Mouse (Mus musculus) neutrophil, adult 65 days (primary cell): ENCODE data around the gene Lce3a. TPM values are rescaled to one million over a fixed set of nuclear protein-coding genes. Genes with fewer than 3 reads are reported as not detected.

ENCODE experiments used
- total RNA-seq: library from RNA; stranded (reverse); gene quantifications from 2 replicates; pipeline ENCODE4 v1.2.4, GENCODE M21; 2023

Gene Lce3a
- total RNA-seq = not detected in 2 replicates

DNA sequence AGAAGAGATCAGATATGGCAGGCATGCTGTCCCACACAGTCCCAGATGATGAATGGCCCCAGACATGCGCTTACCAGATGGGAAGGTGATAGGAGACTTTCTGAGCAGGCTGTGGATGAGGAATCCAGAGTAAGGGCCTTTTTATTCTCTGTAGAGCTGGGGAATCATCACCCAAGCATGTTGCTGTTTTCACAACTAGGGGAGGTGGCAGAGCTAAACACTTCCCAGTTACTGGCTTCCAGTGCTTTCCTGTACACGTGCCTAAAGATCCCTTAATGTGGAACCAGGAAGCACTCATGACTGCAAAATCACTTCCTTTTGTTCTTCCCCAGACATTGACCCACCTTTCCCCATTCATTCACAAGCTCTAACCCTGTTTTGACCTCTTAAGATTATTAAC, at the start of gene Lce3a:
Gene Lce3a, minus strand, starts transcription at position 101 of the 400 bp plus-strand sequence.

DNA sequence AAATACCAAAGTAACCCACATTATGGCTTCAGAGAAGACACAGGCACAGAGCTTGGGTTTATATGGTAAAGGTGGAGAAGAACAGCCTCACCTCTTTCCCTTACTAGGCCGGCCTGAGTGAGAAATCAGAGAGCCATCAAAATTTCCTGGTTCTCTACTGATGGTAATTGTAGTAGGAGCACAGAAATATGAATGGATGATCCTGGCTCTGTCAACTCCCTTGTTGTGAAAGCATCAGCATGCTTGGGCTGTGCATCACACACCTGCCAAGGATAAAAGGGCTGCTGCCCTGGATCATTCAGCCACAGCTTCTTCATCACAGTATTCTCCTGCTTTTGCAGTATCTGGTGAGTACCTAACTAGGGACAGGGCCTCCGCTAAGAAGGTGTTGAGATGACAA, 40.7 kb upstream of the Lce3a start, which contains the start of gene Lce3e:
Gene Lce3e, plus strand, starts transcription at position 301 of the 400 bp plus-strand sequence.

DNA sequence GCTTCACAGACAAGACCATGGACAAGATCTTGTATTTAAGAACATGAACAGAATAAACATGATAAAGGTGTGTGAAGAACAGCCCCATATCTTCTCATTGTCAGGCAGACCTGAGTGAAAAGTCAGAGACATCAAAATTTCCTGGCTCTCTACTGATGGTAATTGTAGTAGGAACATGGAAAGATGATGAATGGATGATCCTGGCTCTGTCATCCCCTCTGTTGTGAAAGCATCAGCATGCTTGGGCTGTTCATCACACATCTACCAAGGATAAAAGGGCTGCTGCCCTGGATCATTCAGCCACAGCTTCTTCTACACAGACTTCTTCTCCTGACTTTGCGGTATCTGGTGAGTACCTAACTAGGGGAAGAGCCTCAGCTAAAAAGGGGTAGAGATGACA, 31.1 kb upstream of the Lce3a start, which contains the start of gene Lce3d:
Gene Lce3d, plus strand, starts transcription at position 301 of the 400 bp plus-strand sequence.

DNA sequence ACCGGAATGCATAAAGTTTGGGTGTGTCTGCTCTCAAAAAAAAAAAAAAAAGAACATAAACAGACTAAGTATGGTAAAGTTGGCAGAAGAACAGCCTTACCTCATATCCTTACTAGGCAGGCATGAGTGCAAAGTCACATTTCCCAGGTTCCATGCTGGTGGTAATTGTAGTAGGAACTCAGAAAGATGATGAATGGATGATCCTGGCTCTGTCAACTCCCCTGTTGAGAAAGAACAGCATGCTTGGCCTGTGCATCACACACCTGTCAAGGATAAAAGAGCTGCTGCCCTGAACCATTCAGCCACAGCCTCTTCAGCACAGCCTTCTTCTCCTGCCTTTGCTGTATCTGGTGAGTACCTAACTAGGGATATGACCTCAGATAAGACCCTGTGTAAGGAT, 18.2 kb upstream of the Lce3a start, which contains the start of gene Lce3c:
Gene Lce3c, plus strand, starts transcription at position 301 of the 400 bp plus-strand sequence.

DNA sequence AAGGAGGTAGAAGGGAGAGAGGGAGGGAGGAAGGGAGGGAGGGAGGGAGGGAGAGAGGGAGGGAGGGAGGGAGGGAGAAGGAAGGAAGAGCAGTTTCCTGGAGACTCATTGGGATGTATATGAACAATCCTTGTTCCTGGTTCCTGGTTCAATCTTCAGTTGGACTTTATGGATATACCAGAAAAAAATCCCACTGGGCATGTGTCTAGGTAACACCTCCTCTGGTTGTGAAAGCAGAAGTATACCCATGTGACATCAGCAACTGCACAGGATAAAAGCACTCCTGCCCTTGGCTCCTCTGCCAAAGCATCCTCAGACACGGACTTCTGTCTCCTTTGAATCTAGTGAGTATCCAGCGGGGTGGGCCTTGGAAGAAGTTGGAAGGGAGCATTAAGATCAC, 6.6 kb upstream of the Lce3a start, which contains the start of gene Lce3b:
Gene Lce3b, plus strand, starts transcription at position 301 of the 400 bp plus-strand sequence.

Other genes starting within 250 kb of the Lce3a start
- gene Lce1c, start 247.0 kb downstream of the Lce3a start, total RNA-seq = not detected in 2 replicates
- not detected in 2 replicates for gene Lce1d, start 239.0 kb downstream of the Lce3a start, total RNA-seq
- not detected in 2 replicates for gene Lce1e, start 217.2 kb downstream of the Lce3a start, total RNA-seq
- gene Lce1f, start 205.9 kb downstream of the Lce3a start, total RNA-seq = not detected in 2 replicates
- not detected in 2 replicates for gene Gm38119, start 187.1 kb downstream of the Lce3a start, total RNA-seq
- not detected in 2 replicates for gene Lce1g, start 173.9 kb downstream of the Lce3a start, total RNA-seq
- not detected in 2 replicates for gene Lce1h, start 161.2 kb downstream of the Lce3a start, total RNA-seq
- gene Lce1i, start 147.3 kb downstream of the Lce3a start, total RNA-seq = not detected in 2 replicates
- not detected in 2 replicates for gene Lce1j, start 135.7 kb downstream of the Lce3a start, total RNA-seq
- not detected in 2 replicates for gene Lce1k, start 118.3 kb downstream of the Lce3a start, total RNA-seq
- gene Kprp, start 99.0 kb downstream of the Lce3a start, total RNA-seq = not detected in 2 replicates
- not detected in 2 replicates for gene Lce1l, start 74.9 kb downstream of the Lce3a start, total RNA-seq
- not detected in 2 replicates for gene 2310050C09Rik, start 56.0 kb downstream of the Lce3a start, total RNA-seq
- not detected in 2 replicates for gene Lce3b, start 6.7 kb upstream of the Lce3a start, total RNA-seq
- gene Lce3c, start 18.3 kb upstream of the Lce3a start, total RNA-seq = not detected in 2 replicates
- gene Lce3d, start 31.2 kb upstream of the Lce3a start, total RNA-seq = not detected in 2 replicates
- not detected in 2 replicates for gene Lce3e, start 40.8 kb upstream of the Lce3a start, total RNA-seq
- gene Lce3f, start 66.0 kb upstream of the Lce3a start, total RNA-seq = not detected in 2 replicates
- gene Crct1, start 89.5 kb upstream of the Lce3a start, total RNA-seq = not detected in 2 replicates
- gene Lce1m, start 92.8 kb upstream of the Lce3a start, total RNA-seq = not detected in 2 replicates
- gene Gm4858, start 142.6 kb upstream of the Lce3a start, total RNA-seq = not detected in 2 replicates
- gene Crnn, start 218.6 kb upstream of the Lce3a start, total RNA-seq = not detected in 2 replicates